Mouse (Mus musculus) heart, embryonic 15.5 days (tissue): ENCODE measurements around the gene Kcnj16. TPM values are rescaled to one million over a fixed set of nuclear protein-coding genes. Genes with fewer than 3 reads are reported as not detected.

Experiments used
- ATAC-seq: fragments of 200-750 bp; cut with Nextera tagmentation; replicated peaks from 2 replicates; pipeline ENCODE4 v1.8.0; 2017; ENCODE audit warnings: low read depth, moderate TSS enrichment; ENCODE audit not compliant: insufficient number of reproducible peaks, insufficient read depth, low FRiP score
- H3K27ac ChIP-seq: fragments of 300-500 bp; sonication (generic); 2 replicates; pipeline ENCODE4 v1.5.1; 2015; ENCODE audit warnings: mild to moderate bottlenecking, inconsistent platforms
- H3K27me3 ChIP-seq: fragments of 300-500 bp; sonication (generic); 2 replicates; pipeline ENCODE4 v1.6.1; 2015; ENCODE audit warnings: inconsistent platforms
- H3K36me3 ChIP-seq: fragments of 300-500 bp; sonication (generic); 2 replicates; pipeline ENCODE4 v1.6.1; 2015; ENCODE audit warnings: mild to moderate bottlenecking, inconsistent platforms
- H3K4me1 ChIP-seq: fragments of 300-500 bp; sonication (generic); replicated peaks from 2 replicates; pipeline ENCODE4 v1.6.1; 2015; ENCODE audit warnings: inconsistent platforms
- H3K4me2 ChIP-seq: fragments of 300-500 bp; sonication (generic); 2 replicates; pipeline ENCODE4 v1.6.1; 2015; ENCODE audit warnings: inconsistent platforms, mild to moderate bottlenecking, moderate library complexity
- H3K4me3 ChIP-seq: fragments of 300-500 bp; sonication (generic); 2 replicates; pipeline ENCODE4 v1.5.1; 2015; ENCODE audit warnings: mild to moderate bottlenecking, inconsistent platforms
- H3K9ac ChIP-seq: fragments of 300-500 bp; sonication (generic); 2 replicates; pipeline ENCODE4 v1.6.1; 2015; ENCODE audit warnings: mild to moderate bottlenecking, inconsistent platforms
- H3K9me3 ChIP-seq: fragments of 300-500 bp; sonication (generic); replicated peaks from 2 replicates; pipeline ENCODE4 v1.6.1; 2016; ENCODE audit warnings: inconsistent platforms
- WGBS: fragments of 180-500 bp; shearing (Covaris S2); methylation state at CpG from one replicate; pipeline ENCODE4 v1.1.7; 2015; ENCODE audit warnings: mixed read lengths; 5-methylcytosine and 5-hydroxymethylcytosine counted together
- polyA plus RNA-seq: library from polyadenylated mRNA; unstranded; fragments of >200 nt; fragmentation: Nextera tagmentation; extraction: Ambion mirVana; gene quantifications from 2 replicates; pipeline ENCODE4 v1.2.1, GENCODE M21; 2015

Gene Kcnj16
- polyA plus RNA-seq, 1 experiment from 2014 or later = not detected

GRCm38 (mm10) chr11:110993616-110994015, 25.8 kb downstream of the Kcnj16 start:
- no peaks in the 10 kb centered on the region for H3K36me3 ChIP-seq
- 50% methylated on average over 4 of the region's 4 CpGs for WGBS
- H3K4me1 ChIP-seq = no peaks in the 10 kb centered on the region
- H3K9ac ChIP-seq = no peak overlapping the region
- H3K4me3 ChIP-seq = no peak overlapping the region
- peak; percentile 55; the same call in 1 of the 2 replicates for ATAC-seq
- H3K27ac ChIP-seq = peak overlapping the region; percentile 36; the same call in 1 of the 2 replicates
- no peak overlapping the region for H3K4me2 ChIP-seq
- H3K9me3 ChIP-seq = no peaks in the 10 kb centered on the region
- H3K27me3 ChIP-seq = no peaks in the 10 kb centered on the region

GRCm38 (mm10) chr11:110997211-110997610, 29.4 kb downstream of the Kcnj16 start:
- H3K27me3 ChIP-seq = no peaks in the 10 kb centered on the region
- no peaks in the 10 kb centered on the region for H3K9me3 ChIP-seq
- 57% methylated on average over 9 of the region's 9 CpGs for WGBS
- no peak overlapping the region for H3K4me2 ChIP-seq
- H3K36me3 ChIP-seq = no peaks in the 10 kb centered on the region
- no peak for ATAC-seq
- H3K27ac ChIP-seq = no peak overlapping the region
- H3K4me1 ChIP-seq = no peaks in the 10 kb centered on the region
- H3K9ac ChIP-seq = no peak overlapping the region
- no peak overlapping the region for H3K4me3 ChIP-seq

GRCm38 (mm10) chr11:111005103-111005502, 37.3 kb downstream of the Kcnj16 start:
- no peak overlapping the region for H3K27ac ChIP-seq
- no peak; the same call in 1 of the 2 replicates for ATAC-seq
- H3K27me3 ChIP-seq = no peaks in the 10 kb centered on the region
- no peak overlapping the region for H3K9ac ChIP-seq
- 0 out of 2 replicates have a peak, but pooled peaks cover 2% of the 10 kb centered on the region for H3K4me1 ChIP-seq
- no peaks in the 10 kb centered on the region for H3K36me3 ChIP-seq
- WGBS = 43% methylated on average over 3 of the region's 3 CpGs
- H3K4me2 ChIP-seq = no peak overlapping the region
- no peak overlapping the region for H3K4me3 ChIP-seq
- H3K9me3 ChIP-seq = no peaks in the 10 kb centered on the region

- no peak overlapping the region for H3K4me3 ChIP-seq
- 70% methylated on average over 3 of the region's 3 CpGs for WGBS
- H3K27me3 ChIP-seq = no peaks in the 10 kb centered on the region
- no peaks in the 10 kb centered on the region for H3K9me3 ChIP-seq
- no peak overlapping the region for H3K9ac ChIP-seq
- H3K4me1 ChIP-seq = 0 out of 2 replicates have a peak, but pooled peaks cover 2% of the 10 kb centered on the region
- H3K36me3 ChIP-seq = no peaks in the 10 kb centered on the region
- no peak for ATAC-seq
- no peak overlapping the region for H3K4me2 ChIP-seq
- H3K27ac ChIP-seq = no peak overlapping the region
Observed at GRCm38 (mm10) chr11:111009471-111009870, 41.6 kb downstream of the Kcnj16 start.

GRCm38 (mm10) chr11:111016206-111016605, 48.4 kb downstream of the Kcnj16 start:
- no peak overlapping the region for H3K9ac ChIP-seq
- H3K27ac ChIP-seq = no peak overlapping the region
- no peaks in the 10 kb centered on the region for H3K36me3 ChIP-seq
- no peak overlapping the region for H3K4me2 ChIP-seq
- H3K9me3 ChIP-seq = no peaks in the 10 kb centered on the region
- no peak for ATAC-seq
- whole genome bisulfite sequencing = 79% methylated on average over 3 of the region's 3 CpGs
- no peaks in the 10 kb centered on the region for H3K27me3 ChIP-seq
- H3K4me3 ChIP-seq = no peak overlapping the region
- H3K4me1 ChIP-seq = no peaks in the 10 kb centered on the region

GRCm38 (mm10) chr11:111020211-111020610, 52.4 kb downstream of the Kcnj16 start:
- WGBS = 45% methylated on average over 2 of the region's 2 CpGs
- Histone ChIP-seq H3K27me3 (no peaks in the 10 kb centered on the region), H3K4me1 (no peaks in the 10 kb centered on the region), H3K27ac (no peak overlapping the region), H3K9me3 (no peaks in the 10 kb centered on the region), H3K4me3 (no peak overlapping the region), H3K9ac (no peak overlapping the region), H3K4me2 (no peak overlapping the region), H3K36me3 (no peaks in the 10 kb centered on the region)
- ATAC-seq = no peak

- no peaks in the 10 kb centered on the region for H3K36me3 ChIP-seq
- H3K4me2 ChIP-seq = no peak overlapping the region
- H3K9ac ChIP-seq = no peak overlapping the region
- H3K4me1 ChIP-seq = no peaks in the 10 kb centered on the region
- no peaks in the 10 kb centered on the region for H3K9me3 ChIP-seq
- no peaks in the 10 kb centered on the region for H3K27me3 ChIP-seq
- no peak overlapping the region for H3K4me3 ChIP-seq
- 75% methylated on average over 8 of the region's 8 CpGs for WGBS
- no peak overlapping the region for H3K27ac ChIP-seq
- no peak for ATAC-seq
Observed at GRCm38 (mm10) chr11:111022681-111023281, 54.9 kb downstream of the Kcnj16 start.

- no peaks in the 10 kb centered on the region for H3K36me3 ChIP-seq
- H3K4me2 ChIP-seq = no peak overlapping the region
- H3K9me3 ChIP-seq = no peaks in the 10 kb centered on the region
- no peak for ATAC-seq
- no peaks in the 10 kb centered on the region for H3K4me1 ChIP-seq
- no peak overlapping the region for H3K4me3 ChIP-seq
- 42% methylated on average over 5 of the region's 5 CpGs for WGBS
- H3K27ac ChIP-seq = no peak overlapping the region
- H3K9ac ChIP-seq = no peak overlapping the region
- H3K27me3 ChIP-seq = no peaks in the 10 kb centered on the region
Observed at GRCm38 (mm10) chr11:111042175-111042574, 74.3 kb downstream of the Kcnj16 start.

GRCm38 (mm10) chr11:111043298-111043697, 75.5 kb downstream of the Kcnj16 start:
- Histone ChIP-seq H3K4me2 (no peak overlapping the region), H3K36me3 (no peaks in the 10 kb centered on the region), H3K9ac (no peak overlapping the region), H3K27ac (no peak overlapping the region), H3K4me1 (no peaks in the 10 kb centered on the region), H3K27me3 (no peaks in the 10 kb centered on the region), H3K4me3 (no peak overlapping the region), H3K9me3 (no peaks in the 10 kb centered on the region)
- no peak for ATAC-seq
- 85% methylated on average over 4 of the region's 4 CpGs for WGBS

GRCm38 (mm10) chr11:111054252-111054651, 86.4 kb downstream of the Kcnj16 start:
- Histone ChIP-seq H3K27me3 (no peaks in the 10 kb centered on the region), H3K36me3 (no peaks in the 10 kb centered on the region), H3K4me1 (no peaks in the 10 kb centered on the region; the same call in 1 of the 2 replicates), H3K9ac (no peak overlapping the region), H3K27ac (peak overlapping the region; percentile 24; the same call in 1 of the 2 replicates), H3K9me3 (no peaks in the 10 kb centered on the region), H3K4me2 (no peak overlapping the region), H3K4me3 (no peak overlapping the region)
- 56% methylated on average over 3 of the region's 3 CpGs for WGBS
- no peak for ATAC-seq

- Histone ChIP-seq H3K36me3 (no peaks in the 10 kb centered on the region), H3K4me1 (no peaks in the 10 kb centered on the region; the same call in 1 of the 2 replicates), H3K27ac (no peak overlapping the region), H3K27me3 (no peaks in the 10 kb centered on the region), H3K9ac (no peak overlapping the region), H3K9me3 (no peaks in the 10 kb centered on the region), H3K4me3 (no peak overlapping the region), H3K4me2 (no peak overlapping the region)
- no peak for ATAC-seq
- 83% methylated on average over 8 of the region's 8 CpGs for WGBS
Observed at GRCm38 (mm10) chr11:111054854-111055822, 87.3 kb downstream of the Kcnj16 start.
